Mouse (Mus musculus) ZHBTc4 (cell line): ENCODE measurements around the gene Slc27a1.
A peak's percentile ranks its signal among the peaks of the same experiment; 100 is the strongest.

Source experiments
- DNase-seq: peaks from one replicate; pipeline ENCODE4 v3.0.0-alpha.2; 2011; ENCODE audit warnings: low read depth, low spot score

Gene Slc27a1

GRCm38 (mm10) chr8:71554644-71555043, 14.0 kb upstream of the Slc27a1 start:
- no peak for DNase-seq

- DNase-seq: no peak
Observed at GRCm38 (mm10) chr8:71558071-71558957, 10.4 kb upstream of the Slc27a1 start, which contains the start of gene Tmem221. Gene Tmem221 (minus strand): TSS chr8:71558871.

GRCm38 (mm10) chr8:71558958-71559690, 9.6 kb upstream of the Slc27a1 start:
- peak; percentile 96 for DNase-seq

- DNase-seq: no peak
Observed at GRCm38 (mm10) chr8:71560071-71560470, 8.6 kb upstream of the Slc27a1 start.

- no peak for DNase-seq
Observed at GRCm38 (mm10) chr8:71560765-71561164, 7.9 kb upstream of the Slc27a1 start.

GRCm38 (mm10) chr8:71561401-71561800, 7.3 kb upstream of the Slc27a1 start:
- DNase-seq: peak; percentile 90

- peak; percentile 88 for DNase-seq
Observed at GRCm38 (mm10) chr8:71562751-71563150, 5.9 kb upstream of the Slc27a1 start.

- no peak for DNase-seq
Observed at GRCm38 (mm10) chr8:71563992-71564391, 4.7 kb upstream of the Slc27a1 start.

GRCm38 (mm10) chr8:71566501-71566900, 2.2 kb upstream of the Slc27a1 start, which contains the start of gene Nxnl1:
Gene Nxnl1 (minus strand): TSS chr8:71566601.
- DNase-seq: no peak

GRCm38 (mm10) chr8:71567587-71567986, 1.1 kb upstream of the Slc27a1 start:
- no peak for DNase-seq

GRCm38 (mm10) chr8:71568941-71569340, 259 bp downstream of the Slc27a1 start:
- DNase-seq: no peak

GRCm38 (mm10) chr8:71569366-71570290, 946 bp downstream of the Slc27a1 start:
- peak; percentile 98 for DNase-seq

- peak; percentile 100 for DNase-seq
Observed at GRCm38 (mm10) chr8:71570291-71570954, 1.7 kb downstream of the Slc27a1 start.

- no peak for DNase-seq
Observed at GRCm38 (mm10) chr8:71572077-71572476, 3.4 kb downstream of the Slc27a1 start.

GRCm38 (mm10) chr8:71572847-71573633, 4.4 kb downstream of the Slc27a1 start:
- DNase-seq: no peak

- DNase-seq: no peak
Observed at GRCm38 (mm10) chr8:71574426-71574825, 5.7 kb downstream of the Slc27a1 start.

- no peak for DNase-seq
Observed at GRCm38 (mm10) chr8:71575020-71575419, 6.3 kb downstream of the Slc27a1 start.

- no peak for DNase-seq
Observed at GRCm38 (mm10) chr8:71577856-71578387, 9.2 kb downstream of the Slc27a1 start.

- DNase-seq: no peak
Observed at GRCm38 (mm10) chr8:71579009-71579408, 10.3 kb downstream of the Slc27a1 start.

GRCm38 (mm10) chr8:71579476-71579875, 10.8 kb downstream of the Slc27a1 start:
- no peak for DNase-seq
